Mouse (Mus musculus): Measurements from ENCODE around the gene Mtcl1.

Gene Mtcl1

DNA sequence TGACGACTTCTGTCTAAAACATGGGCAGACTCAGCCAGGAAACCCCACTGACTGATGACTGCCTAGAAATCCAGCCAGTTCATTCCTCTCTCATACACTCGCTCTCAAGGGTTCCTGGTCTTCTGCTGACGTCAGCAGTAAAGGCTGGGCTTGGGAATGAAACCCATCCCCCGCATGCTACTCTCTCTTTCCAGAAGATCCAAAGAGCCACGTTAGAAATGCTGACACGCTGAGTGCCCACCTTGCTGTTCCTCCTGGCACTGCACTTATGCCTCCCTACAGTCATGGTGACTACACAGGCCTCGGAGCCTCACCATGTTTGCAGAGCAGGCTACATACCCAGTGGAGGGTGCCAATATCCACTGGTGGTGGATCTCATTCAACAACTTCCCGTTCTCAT is 41.7 kb downstream of the Mtcl1 start:
- DNase-seq (ENCODE audit: low spot score), result no peak

DNA sequence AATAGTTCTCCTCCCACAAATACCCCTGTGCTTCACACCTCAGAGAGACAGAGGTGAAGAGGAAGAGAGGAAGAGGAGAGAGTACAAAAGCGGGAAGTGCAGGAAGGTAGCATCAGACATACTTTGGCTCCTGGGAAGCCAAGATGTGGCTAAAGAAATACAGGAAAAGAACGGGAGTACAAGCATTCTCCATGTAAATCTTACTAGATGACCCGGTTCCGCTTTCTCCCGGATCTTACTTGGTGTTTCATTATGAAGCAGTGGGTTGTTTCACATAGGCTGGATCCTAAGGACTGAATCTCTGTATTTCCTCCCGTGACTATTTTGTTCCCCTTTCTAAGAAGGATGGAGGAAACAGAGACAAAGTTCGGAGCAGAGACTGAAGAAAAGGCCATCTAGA is 43.9 kb downstream of the Mtcl1 start:
- no peak for DNase-seq (ENCODE audit: low spot score)

DNA sequence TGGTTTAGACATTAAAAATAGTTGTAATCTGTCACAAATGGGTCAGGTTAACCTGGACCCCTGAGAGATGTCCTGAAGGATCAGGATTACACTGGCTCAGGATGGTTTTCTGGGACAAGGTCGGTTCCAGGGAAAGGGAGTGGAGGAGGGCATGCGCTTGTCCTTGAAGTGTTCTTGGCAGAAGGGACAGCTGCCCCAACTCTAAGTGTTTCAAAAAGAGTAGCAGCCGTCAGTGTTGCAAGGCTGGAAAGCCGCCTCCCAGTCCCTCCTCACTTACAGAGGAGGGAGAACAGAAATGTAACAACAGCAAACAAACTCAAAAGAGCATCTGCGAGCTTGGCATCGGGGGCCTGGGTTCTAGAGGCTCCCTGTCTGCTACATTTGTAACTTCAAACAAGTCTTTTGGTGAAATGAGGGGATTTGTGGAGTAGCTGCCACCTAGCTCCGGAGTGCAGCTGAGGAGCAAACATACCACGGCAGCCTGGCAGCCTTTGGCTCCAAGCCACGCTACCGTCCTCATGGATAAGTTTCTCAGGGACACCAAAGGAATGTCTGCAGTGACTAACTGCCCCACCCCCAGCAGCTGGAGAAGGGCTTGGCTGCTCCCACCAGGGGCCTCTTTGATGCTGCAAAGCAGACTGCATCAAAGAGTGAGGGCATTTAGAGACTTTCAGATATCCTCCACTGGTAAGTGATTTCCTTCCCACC is 44.5 kb downstream of the Mtcl1 start:
- no peak for DNase-seq (ENCODE audit: low spot score)

DNA sequence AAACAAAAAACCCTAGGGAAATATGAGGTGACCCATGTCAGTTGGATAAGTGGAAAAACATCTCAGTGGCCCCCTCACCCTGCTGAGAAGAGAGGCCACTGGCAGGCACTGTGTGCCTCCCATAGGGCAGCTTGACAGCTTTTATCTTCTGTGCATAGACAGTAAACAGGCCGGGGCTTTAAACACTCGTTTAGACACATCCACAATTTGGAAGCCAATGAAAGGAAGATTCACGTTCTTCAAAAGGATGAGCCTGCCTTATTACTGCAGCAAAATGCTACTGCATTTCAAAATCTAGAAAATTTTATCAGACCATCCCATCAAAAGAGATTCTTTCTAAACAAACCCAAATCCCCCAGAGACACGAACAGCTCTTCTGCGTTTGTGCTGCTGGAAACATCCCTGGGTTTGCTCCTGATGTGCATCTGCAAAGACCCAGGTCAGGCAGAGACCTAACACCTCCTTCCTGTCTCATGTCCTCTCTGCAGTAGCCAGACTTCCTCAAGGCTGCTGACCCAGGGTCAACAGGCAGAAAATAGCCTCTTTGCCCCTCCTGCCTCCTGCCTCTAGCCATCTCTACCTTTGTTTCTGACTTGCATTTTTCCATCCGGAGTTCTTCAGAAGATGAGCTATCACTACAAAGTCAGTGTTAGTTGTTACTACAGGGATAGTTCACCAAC is 46.6 kb downstream of the Mtcl1 start:
- DNase-seq (ENCODE audit: low spot score), result no peak

DNA sequence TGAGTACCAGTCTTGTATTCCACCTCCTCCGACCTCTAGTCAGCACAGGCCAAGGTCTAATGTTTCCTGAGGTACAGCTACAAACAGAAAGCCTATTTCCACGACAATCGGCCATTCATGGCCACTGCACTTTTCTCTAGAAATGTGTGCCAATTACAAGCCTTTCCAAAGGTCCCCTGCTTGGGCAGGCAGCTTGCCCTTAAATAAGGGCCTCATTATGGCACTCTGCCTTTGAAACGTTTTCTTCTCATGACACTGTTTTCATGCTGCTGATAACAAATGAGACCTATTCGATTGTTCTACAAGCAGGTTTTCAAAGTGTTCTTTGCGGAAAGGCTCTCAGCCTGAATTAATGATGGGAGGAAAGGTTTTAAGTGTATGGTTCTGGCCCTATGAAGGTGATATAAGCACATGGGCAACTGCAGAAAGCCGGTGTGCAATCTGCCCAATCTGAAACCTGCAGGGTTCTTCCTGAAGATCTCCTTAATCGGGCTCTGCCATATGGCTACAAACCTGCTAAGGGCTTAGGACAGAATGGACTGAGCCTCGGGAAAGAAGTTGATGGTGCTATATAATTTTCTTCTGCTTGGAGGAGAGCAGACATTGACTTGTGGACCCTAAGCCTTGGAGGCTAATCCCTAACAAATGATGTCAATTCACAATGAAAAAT is 47.8 kb downstream of the Mtcl1 start:
- peak; percentile 43 for DNase-seq (ENCODE audit: low spot score)

DNA sequence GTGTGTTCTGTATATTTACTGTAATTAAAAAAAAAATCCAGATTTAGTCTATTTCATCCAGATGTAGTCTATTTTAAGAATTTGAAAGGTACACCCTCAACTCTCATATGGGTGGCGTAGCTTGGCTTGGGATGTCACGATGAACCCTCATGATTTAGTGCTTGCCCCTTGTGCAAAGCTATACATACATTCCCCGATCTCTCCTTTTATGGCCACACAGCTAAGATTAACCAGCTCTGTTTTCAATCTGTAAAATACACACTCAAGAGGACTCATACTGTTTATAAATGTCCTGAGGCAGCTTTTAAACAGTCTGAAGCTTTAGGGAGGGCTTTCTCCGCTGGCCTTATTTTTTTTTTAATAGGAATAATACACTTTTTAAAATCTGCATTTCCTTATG is 49.8 kb downstream of the Mtcl1 start:
- no peak for DNase-seq (ENCODE audit: low spot score)

DNA sequence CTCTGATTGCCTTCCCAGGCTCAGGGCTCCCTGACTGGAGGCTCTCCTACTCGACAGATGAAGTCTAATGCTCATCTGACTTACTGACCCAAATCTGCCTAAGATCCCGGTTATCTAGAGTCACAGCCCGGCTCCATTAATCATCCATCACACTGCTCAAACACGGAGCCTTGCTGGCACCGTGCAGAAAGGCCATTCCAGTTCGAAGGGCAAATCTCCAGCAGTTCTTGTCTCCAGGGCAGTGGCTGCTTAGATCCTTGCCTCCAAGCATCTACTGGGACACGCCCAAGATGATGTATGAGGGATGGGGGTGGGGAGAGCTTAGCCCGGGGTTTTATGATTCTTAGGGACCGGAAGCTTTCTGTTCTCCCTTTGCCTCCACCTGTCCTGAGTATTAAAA is 55.0 kb downstream of the Mtcl1 start:
- DNase-seq (ENCODE audit: low spot score), result peak; percentile 46

DNA sequence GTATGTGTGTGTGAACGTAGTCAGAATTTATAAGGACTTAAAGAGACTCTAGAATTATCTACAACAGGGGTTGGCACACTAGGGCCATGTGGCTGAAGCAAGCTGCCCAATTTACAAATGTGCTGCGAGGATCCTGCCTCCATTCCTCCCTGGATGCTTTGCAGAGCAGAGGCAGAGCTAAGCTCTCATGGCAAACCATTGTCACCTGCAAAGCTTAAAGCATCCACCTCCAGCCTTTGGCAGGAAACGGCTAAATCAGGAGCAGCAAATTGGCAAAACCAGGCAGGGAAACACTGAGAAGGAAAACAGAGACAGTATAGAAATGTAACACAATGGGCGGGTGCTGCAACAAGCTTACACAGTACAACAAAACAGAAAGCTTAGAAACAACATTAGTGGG is 61.2 kb downstream of the Mtcl1 start:
- no peak for DNase-seq (ENCODE audit: low spot score)

DNA sequence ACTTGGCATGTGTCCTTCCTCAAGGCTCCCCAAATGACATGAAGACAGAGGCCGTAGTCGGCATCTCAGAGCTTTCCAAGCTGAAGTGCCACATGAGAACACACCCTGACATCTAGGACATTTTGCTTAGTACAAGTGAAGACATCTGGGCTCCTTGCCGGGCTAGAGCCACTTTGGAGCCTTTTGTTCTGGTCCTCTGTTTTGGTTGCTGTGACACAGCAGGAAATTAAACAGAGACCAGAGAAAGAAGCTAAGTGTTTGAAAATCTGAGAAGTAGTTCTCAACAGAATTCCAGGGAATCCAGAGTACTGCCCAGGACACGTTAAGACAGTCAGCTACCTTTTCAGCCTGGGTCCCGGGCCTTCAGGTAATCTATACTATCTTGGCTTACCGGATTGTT is 68.2 kb downstream of the Mtcl1 start:
- no peak for DNase-seq (ENCODE audit: low spot score)

DNA sequence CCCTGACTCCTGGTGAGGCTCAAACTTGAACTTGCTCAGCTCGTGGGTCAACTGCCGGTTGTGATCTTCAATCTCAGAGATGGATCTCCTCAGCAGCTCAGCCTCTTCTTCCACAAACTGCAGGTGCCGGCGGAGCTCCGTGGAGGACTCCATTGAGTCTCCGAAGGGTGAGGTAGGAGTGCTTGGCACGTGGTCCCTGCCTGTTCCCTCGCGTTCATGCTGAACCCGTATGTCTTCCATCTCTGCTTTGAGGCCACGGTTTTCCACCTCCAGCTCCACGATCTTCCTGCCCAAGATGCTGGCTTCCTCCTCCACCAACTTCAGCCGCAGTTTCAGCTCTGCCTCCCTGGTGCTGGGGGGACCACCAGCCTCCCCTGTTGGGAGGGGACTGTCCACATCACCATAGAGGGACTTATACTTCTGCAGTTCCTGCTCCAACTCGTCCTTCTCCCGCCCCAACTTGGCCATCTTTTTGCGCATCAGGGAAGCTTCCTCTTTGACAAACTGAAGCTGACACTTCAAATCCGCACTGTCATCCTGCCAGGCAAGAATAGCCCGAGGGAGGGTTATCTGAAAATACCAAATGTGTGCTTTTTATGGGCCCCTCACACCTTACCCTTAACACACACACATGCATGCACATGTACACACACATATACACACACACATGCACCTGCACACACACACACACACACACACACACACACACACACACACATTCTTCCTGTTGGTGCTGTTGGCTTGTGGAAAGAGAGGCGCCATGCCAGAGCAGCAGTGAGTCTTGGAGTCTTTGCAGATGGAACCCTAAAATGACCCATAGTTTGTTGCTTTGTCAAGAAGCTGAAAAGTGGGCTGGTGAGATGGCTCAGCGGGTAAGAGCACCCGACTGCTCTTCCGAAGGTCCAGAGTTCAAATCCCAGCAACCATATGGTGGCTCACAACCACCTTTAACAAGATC is 69.4 kb downstream of the Mtcl1 start:
- DNase-seq (ENCODE audit: low spot score), result no peak

DNA sequence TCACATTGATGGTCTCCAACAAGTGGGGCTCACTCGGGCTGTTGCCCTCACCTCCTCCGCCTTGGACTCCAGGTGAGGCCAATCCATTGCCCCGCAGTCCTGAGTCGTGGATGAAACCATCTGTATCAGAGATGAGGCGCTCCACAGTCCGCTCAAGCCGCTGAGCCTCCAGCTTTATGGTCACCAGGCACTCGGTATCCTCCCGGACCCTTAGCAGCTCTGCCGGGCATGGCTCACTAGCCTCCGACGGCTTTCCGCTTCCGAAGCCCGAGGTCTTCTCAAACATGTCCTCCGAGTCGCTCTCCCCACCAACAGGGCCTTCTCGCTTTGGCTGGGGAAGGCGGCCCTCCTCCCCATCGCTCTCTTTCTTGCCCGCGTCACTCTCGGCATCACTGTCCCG is 70.2 kb downstream of the Mtcl1 start:
- DNase-seq (ENCODE audit: low spot score), result no peak

DNA sequence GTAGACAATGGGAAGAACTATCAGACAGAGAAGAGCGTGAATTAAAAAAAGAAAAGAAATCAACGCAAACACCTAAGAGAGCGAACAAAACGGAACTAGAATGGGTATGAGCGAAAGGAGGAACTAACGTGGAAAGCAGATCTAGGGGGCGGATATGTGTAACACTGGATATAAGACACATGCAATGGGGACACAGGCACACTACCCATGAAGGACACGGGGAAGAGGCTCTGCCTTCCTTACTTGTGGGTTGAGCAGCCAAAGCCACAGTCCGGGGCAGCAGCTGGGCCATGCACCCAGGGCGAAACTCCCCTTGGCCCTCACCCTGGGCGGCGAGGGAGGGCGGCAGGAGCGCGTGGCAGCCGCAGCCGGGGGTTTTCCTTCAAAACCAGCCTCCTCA is 71.4 kb downstream of the Mtcl1 start:
- DNase-seq (ENCODE audit: low spot score), result no peak

DNA sequence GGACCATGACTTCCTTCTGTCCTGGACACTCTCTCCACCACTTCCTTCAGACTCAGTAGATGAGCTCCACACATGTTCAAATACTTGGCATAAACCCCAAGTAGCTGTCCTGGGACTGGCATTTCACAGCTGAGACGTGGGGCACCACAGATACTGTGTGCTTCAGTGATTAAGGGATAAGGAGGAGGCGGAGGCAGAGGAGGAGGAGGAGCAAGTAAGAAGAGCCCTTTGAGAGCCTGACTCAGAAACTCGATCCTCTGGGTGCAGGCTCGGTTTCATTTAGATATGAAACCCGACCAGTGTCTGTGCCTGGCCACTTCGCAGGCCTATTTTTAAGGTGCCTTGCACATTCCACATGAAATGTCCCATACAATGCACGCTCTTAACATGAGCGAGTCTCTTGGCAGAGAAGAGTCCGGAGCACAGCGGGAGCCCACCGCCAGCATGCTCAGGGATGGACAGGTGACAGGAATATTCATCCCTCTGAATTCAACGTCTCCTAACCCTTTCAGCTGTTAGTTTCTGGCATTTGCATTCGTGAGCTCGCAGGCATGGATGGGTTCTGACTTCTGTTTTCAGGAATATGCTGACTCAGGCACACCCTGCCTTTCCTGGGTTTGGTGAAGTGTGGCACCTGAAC is 74.8 kb downstream of the Mtcl1 start:
- DNase-seq (ENCODE audit: low spot score), result no peak

DNA sequence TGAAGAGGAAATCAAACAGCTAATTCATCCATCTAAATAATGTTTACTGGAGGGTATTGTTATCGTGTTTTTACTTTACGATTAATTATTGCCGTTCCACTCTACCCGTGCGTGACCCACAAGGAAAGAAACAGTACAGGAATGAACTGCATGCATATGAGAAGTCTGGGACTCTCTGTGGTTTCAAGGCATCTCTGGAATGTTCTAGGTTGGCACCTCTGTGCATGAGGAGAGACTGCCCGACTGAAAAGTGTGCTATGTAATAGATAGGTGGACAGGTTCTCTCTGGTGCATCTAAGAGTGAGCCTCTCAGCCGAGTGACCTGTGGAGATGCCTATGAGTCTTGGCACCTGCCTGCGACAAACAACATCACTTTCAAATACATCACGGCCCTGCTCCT is 78.7 kb downstream of the Mtcl1 start:
- no peak for DNase-seq (ENCODE audit: low spot score)

DNA sequence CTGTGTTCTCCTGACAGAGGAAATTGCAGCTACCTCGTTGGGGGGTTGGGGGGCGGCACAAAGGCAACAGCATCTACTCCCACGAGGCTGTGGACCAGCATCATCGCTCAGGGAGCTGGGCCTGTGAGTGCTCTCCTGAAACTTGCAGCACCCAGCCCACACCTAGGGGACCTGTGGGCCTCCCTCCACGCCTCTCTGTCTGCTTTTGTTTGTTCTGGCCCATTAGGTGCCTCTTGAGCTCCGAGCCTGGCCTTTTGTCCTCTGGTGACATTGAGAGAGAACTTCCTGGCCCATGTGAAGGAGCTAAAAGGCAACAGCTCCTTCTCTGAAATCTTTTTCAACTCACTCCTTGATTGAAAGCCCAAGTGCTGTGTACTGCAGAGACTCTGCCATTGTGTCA is 79.8 kb downstream of the Mtcl1 start:
- DNase-seq (ENCODE audit: low spot score), result no peak

DNA sequence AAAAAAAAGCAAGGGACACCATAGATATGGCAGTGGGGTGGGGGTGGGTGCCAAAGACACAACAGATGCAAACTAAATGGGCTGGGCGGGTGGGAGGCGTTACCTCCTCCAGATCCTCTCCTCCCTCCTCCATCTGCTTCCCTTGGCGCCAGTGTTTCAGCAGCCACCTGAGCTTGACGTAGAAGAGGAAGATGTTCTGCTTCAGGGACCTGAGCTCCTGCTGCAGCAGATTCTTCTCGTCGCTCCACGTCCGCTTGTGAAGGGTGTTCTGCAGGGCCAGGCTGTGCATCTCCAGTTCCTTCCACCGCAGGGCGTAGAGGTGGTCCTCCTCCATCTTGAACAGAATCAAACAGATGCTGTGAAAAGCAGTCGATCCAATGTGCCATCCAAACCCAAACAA is 81.4 kb downstream of the Mtcl1 start:
- no peak for DNase-seq (ENCODE audit: low spot score)

DNA sequence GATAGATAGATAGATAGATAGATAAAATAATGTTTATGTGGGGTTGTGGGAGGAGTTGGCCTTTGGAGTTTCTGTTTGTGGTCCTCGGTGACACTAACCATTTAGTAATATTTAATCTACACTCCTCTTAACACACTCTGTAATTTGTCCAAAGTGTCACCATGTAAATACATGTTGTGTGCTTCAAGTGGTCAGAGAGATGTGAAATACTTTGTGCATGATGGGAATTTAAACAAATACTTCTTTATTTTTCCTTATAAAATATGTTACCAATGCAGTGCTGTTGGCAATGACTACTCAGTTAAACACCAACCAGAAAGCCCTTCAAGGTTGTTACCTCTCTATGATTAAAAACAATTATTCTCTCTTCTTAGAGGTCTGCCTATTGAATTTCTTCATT is 83.9 kb downstream of the Mtcl1 start:
- DNase-seq (ENCODE audit: low spot score), result no peak

DNA sequence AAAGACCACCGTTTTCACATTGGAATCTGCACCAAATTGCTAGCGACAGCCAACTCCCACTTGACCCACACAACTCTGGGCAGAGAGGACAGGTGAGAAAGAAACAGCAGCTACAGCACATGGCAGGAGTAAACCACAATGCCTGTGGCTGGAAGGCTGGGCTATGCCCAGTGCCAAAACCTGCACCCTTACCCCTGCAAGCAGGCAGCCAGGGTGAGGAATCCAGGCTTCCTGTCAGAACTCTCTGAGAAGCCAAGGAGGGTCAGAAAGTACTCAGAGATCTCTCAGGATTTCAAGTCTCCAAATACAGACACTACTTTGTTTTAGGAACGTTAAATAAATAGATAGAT is 84.3 kb downstream of the Mtcl1 start:
- no peak for DNase-seq (ENCODE audit: low spot score)

DNA sequence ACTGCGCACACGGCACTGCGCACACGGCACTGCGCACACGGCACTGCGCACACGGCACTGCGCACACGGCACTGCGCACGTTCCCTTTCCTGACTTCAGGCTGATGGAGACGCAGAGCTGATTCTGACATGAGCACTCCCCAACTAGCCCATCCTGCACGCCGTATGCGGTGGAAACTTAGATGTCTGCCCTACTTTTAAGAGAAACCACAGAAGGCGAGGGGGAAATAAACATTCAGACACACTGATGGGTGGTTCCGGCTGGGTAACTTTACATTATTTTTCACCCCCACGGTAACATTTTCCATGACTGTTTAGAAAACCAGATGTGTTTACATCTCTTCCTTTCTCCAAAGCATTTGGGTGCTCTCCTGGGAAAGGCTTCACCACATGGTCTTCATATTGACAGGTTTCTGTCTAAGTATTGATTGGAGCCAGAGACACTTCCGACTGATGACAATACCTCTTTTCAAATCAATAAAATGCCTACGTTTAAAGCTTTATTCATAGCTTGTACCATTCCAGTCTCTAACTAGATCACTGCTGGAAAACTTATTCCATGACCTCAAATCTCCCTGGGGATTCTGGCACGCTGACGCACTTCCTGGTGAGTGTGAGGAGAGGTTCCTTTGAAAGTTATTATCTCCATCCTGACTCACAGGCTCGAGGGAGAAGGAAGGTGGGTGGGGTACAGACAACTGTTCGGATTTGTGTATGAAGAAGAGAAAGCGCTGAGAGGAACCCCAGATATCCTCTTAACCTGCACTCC is 84.8 kb downstream of the Mtcl1 start:
- no peak for DNase-seq (ENCODE audit: low spot score)

DNA sequence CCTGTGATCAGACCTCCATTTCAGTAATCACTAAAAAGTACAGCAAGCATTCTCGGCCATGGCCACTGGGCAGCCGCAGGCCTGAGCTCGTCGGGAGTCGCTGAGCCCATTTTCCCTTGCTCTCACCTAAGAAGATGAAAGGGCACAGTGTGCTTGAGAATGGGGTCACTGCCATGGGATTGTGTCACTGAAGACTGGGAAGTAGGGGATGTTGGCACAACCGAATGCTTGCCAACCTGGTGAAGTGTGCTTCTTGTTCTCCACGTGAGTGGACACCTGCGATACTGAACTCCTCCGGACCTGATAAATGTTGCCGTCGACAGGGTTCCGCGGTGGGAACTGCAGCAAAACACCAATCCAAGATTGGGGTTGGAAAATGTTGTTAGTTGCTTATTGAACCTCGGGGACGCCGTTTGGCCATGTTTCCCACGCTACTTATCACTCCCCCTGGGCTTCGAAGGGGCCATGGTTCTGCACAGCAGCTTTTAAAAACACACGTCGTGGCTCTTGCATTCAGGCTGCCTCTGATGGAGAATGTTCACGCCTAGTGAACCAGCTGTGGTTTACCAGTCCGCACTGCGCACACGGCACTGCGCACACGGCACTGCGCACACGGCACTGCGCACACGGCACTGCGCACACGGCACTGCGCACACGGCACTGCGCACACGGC is 85.6 kb downstream of the Mtcl1 start:
- DNase-seq (ENCODE audit: low spot score), result no peak

All from retina, embryonic 14.5 days (tissue).